Mouse (Mus musculus): ENCODE results near the gene Trappc2l.
"Not testable (repeated sequence)": the region's sequence is repeated elsewhere in the genome, so short reads cannot be mapped to it uniquely, and the experiment has no call there.

Trappc2l gene

DNA sequence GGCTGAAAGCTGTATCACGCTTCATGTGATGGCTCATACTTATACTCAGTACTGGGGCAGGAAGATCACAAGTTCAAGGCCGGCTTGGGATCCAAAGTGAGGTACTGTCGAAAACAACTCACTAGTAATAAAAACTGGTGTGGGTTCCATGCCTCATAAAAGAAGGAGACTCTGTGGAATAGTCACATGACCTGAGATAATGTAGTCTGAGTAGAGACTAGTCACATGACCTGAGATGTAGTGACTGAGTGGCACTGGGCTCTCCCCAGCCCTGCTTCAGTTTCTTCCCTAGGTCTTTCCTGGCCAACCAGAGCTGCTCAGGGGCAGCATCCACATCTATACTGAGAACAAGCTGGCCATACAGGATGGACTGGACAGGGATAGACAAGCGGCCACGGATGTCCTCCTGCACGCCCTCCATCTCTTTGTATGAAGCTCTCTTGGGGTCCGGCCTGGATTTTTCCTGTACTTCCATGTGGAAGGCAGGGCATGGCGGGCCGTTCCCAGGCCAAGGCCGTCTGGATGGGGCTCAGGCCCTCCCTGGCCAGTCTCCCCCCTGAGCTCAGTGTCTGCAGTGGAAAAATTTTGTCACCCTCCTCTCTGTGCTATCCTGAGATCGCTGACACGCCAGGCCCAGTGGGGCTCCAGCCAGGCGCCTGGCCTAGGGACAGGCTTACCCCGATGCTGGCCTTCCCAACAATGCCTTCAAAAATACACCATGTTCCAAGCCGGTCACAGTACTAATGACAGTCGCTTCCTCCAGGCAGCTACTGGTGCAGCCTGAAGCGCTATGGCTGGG, 12.6 kb downstream of the Trappc2l start:
- DNase-seq (ENCODE audit: low read depth, low spot score): no peak

DNA sequence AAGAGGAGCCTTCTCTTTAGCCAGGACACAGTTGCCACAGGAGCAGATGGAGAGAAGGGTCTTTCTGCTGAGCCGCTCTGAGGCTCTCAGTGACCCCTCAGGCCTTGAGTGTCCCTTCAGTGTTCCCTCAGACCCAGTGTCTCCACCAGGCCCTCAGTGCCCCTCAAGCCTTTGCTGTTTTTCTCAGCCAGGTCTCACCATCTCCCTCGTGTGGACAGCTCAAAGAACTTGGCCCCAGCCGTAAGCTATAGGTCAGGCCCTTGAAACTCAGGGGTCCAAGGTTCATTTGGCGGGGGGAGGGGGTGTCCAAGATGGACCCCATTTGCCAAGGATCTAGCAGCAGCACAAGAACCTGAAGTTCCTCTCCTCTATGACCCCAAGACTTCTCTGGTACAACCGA, 13.2 kb downstream of the Trappc2l start:
- no peak for DNase-seq (ENCODE audit: low read depth, low spot score)

GRCm38 (mm10) chr8:122625811-122626210, 14.4 kb downstream of the Trappc2l start:
- DNase-seq (ENCODE audit: low read depth, low spot score): no peak

GRCm38 (mm10) chr8:122626896-122627295, 15.5 kb downstream of the Trappc2l start:
- DNase-seq (ENCODE audit: low read depth, low spot score): no peak

DNA sequence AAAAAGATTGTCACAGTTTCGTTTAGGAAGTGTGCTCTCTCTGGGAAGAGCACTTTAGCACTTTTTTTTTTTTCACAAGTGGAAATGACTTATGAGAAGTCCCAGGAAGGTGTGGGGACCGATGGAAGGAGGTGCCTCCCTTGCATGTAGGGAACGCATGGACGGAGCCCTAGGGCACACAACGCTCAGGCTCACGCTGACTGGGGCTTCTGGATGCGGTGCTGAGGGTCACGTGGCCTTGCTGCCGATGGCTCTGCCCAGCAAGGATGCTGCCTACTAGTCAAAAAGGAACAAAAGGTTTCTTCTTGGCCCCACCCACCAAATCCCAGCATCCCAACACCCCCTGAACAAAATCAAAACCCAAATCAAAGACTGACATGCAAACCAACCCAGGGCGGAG, 17.9 kb downstream of the Trappc2l start:
- no peak for DNase-seq (ENCODE audit: low read depth, low spot score)

GRCm38 (mm10) chr8:122630696-122631095, 19.3 kb downstream of the Trappc2l start:
- no peak for DNase-seq (ENCODE audit: low read depth, low spot score)

DNA sequence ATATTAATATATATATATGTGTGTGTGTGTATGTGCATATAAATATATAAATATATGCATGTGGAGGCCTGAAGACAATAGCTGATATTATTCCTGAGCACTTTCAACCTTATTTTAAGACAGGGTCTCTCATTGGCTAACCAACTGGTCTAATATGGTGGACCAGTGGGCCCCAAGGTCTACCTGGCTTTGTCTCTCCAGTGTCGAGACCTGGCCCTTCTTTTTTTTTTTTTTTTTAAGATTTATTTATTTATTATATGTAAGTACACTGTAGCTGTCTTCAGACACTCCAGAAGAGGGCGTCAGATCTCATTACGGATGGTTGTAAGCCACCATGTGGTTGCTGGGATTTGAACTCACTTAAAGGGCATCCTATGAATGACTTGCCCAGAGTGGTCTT, 20.7 kb downstream of the Trappc2l start:
- not testable (repeated sequence) for DNase-seq (ENCODE audit: low read depth, low spot score)

DNA sequence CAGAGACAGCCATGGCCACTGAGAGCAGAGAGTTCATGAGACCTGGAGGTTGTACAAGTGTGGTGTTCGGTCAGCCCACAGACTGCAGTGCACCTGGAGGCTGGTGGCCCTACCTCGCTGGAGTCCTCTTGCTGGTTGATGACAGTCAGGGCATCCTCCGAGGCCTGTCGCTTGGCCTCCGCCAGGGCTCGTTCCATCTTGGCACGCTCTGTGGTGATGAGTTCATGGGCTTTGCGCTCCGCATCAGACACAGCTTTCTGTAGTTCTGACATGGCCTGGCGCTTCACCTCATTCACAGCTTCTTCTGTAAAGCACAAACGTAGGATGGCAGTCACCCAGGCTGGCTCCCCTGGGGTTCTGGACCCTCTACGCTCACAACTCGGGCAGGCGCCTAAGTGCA, 21.8 kb downstream of the Trappc2l start:
- DNase-seq (ENCODE audit: low read depth, low spot score): no peak

DNA sequence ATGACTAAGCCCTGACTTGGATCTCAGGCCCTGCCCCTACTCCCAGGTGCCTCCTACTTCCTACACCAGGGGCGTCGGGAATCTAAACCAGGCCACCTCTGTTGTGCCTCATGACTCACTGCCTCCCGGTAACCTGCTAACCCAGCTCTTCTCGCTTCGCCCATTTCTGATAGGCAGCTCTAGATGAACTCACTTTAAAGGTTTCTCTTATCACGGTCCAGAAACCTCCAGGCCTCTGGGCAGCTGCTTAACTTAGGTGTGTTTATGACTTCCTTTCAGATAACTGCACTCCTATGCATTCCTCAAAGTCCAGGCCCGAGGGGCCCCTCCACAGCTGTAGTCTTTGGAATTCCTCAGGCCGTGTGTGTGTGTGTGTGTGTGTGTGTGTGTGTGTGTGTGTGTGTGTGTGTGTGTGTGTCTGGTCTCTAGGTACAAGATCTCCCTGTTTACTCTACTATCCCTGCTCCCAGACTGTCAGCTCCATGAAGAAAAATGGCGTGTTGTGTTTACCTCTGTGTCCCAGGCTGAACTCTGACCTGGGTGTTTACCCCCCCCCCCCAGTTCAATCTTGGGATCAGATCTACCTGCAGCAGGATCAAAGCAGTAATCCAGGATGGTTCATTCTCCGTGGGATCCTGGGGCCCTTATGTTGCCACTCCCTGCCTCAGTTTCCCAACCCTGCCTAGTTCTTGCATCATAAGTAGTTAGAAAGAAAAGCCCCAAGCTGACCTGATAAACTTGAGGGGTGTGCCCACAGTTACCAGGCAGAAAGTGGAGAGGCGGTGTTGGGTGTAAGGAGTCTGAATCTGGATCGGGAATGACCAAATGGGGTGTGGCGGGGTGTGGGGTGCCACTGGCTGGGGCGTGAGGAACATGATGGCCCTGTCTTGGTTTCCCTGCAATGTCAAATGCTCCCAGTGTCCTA, 24.7 kb downstream of the Trappc2l start:
- DNase-seq (ENCODE audit: low read depth, low spot score): no peak

- DNase-seq (ENCODE audit: low read depth, low spot score): no peak
Observed at GRCm38 (mm10) chr8:122636803-122637175, 25.3 kb downstream of the Trappc2l start.

- DNase-seq (ENCODE audit: low read depth, low spot score): no peak
Observed at GRCm38 (mm10) chr8:122637230-122637629, 25.8 kb downstream of the Trappc2l start.

GRCm38 (mm10) chr8:122638601-122639000, 27.2 kb downstream of the Trappc2l start:
- no peak for DNase-seq (ENCODE audit: low read depth, low spot score)

- no peak for DNase-seq (ENCODE audit: low read depth, low spot score)
Observed at GRCm38 (mm10) chr8:122639521-122640248, 28.2 kb downstream of the Trappc2l start.

DNA sequence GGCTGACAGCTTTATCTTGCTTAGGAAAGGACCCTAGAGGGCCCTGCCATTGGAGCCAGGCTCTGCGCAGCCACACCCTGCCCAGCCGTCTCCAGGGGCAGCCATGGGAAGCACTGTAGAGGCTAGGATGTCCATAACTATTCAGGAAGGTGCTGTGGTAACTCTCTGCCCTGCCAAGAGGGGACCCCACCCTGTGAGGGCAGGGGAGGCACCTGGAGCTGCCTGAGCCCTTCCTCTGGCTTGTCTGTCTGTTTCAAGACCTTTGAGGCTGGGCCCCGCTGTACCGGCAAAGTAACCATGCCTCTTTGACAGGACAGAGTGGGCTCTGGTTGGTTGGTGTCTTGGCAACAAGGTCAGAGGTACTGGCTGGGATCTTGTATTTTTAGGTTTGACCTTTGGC, 29.4 kb downstream of the Trappc2l start:
- DNase-seq (ENCODE audit: low read depth, low spot score): no peak

GRCm38 (mm10) chr8:122641406-122641805, 30.0 kb downstream of the Trappc2l start:
- DNase-seq (ENCODE audit: low read depth, low spot score): no peak

DNA sequence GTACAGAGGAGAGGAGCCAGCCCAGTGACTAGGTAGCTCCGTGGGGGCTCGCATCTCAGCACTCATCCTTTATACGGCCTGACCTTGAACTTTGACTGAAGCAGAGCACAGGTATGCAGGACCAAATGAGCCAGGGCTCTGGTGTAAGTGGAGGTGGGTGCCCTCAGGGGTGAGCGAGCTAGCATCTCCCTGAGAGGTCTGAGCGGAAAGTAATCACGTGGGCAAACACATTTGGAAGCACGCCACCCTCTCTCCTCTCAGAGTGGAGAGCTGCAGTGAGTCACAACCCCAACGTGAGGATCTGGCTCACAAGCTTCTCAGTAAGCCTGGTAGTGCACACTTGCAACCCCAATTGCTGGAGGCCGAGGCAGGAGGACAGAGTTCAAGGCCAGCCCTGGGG, 30.6 kb downstream of the Trappc2l start:
- no peak for DNase-seq (ENCODE audit: low read depth, low spot score)

GRCm38 (mm10) chr8:122644175-122644954, 32.9 kb downstream of the Trappc2l start:
- DNase-seq (ENCODE audit: low read depth, low spot score): no peak

DNA sequence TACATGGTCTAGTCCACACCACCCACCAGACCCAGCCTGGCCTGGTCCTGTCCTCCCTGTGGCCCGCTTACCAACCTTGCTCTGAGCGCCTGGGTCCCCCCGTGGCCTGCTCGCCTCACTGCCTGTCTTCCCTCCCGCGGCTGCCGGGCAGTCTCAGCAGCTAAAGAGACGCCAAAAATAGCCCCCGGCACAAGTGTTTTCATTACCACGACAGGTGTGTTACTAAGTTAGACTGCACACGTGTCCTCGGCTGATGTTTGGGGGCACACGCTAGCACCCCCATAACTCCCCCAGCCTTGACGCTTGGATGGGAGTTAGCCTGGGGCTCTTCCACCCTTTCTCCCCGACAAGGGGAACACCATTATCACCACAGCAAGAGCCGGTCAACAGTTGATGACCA, 34.9 kb downstream of the Trappc2l start:
- no peak for DNase-seq (ENCODE audit: low read depth, low spot score)

DNA sequence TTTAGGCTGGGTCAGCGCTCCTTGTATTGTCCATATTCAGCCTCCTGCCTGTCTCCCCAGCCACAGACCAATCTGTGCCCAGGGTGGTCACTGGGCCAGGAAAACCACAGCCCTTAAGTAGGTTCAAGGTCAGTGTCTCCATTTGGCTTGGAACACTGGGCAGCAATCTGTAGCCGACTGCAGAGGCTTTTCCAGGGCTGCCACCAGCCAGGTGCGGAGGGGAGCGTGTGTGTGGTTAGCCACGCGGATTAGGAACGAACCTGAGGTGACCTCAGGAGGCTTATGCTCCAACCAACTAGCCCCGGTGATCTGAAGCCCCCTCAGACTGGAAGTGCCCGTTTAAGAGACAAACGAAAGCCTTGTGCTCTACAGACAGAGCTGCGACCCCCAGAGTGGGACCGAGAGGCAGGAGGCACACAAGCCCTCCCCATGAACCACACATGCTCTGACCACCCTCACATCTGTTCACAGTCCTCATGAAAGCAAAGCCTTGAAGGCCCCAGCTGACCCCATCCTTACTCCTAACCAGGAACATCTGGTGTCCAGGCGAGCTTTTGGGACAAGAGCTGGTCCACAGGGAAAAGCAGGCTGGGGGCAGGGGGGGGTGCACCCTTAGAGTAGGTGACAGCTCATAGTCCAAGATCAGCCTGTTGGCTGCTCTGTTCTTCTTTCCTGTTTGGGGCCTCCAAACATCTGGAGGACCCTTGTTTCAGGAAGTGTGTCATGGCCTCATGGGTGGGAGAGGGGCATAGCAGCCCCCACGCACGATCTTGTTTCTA, 36.9 kb downstream of the Trappc2l start:
- no peak for DNase-seq (ENCODE audit: low read depth, low spot score)

GRCm38 (mm10) chr8:122651326-122651921, 40.0 kb downstream of the Trappc2l start:
- no peak for DNase-seq (ENCODE audit: low read depth, low spot score)

All from retina, adult 2 months (tissue).